Mouse (Mus musculus) c-Kit-negative CD71-positive TER-119-positive erythroid progenitor cells, embryonic 14.5 days (primary cell): ENCODE data around the gene Bora.
"Not testable (repeated sequence)": the region's sequence is repeated elsewhere in the genome, so short reads cannot be mapped to it uniquely, and the experiment has no call there.

Source experiments
- DNase-seq: peaks from one replicate; pipeline ENCODE4 v3.0.0-alpha.2; 2013; ENCODE audit warnings: low read depth, low spot score

Bora gene

GRCm38 (mm10) chr14:99046031-99046781, at the start of gene Bora, which contains the start of gene Mzt1:
Bora (plus strand) TSS chr14:99046222.
Mzt1 (minus strand) TSS chr14:99046134.
- peak; percentile 91 for DNase-seq

GRCm38 (mm10) chr14:99010224-99010919, 35.6 kb upstream of the Bora start:
- no peak for DNase-seq

GRCm38 (mm10) chr14:99010920-99011313, 35.1 kb upstream of the Bora start:
- DNase-seq: no peak

GRCm38 (mm10) chr14:99018691-99019090, 27.3 kb upstream of the Bora start:
- DNase-seq: no peak

- DNase-seq: no peak
These were observed 26.8 kb upstream of the Bora start for GRCm38 (mm10) chr14:99019136-99019808.

- no peak for DNase-seq
These were observed 23.5 kb upstream of the Bora start for GRCm38 (mm10) chr14:99022346-99023086.

- DNase-seq: no peak
These were observed 16.0 kb upstream of the Bora start for GRCm38 (mm10) chr14:99029987-99030386.

- DNase-seq: no peak
These were observed 14.6 kb upstream of the Bora start for GRCm38 (mm10) chr14:99031337-99031873.

GRCm38 (mm10) chr14:99032596-99032995, 13.4 kb upstream of the Bora start:
- DNase-seq: no peak

- DNase-seq: not testable (repeated sequence)
These were observed 11.2 kb upstream of the Bora start for GRCm38 (mm10) chr14:99034851-99035250.

- DNase-seq: no peak
These were observed 10.0 kb upstream of the Bora start for GRCm38 (mm10) chr14:99036039-99036438.

- DNase-seq: no peak
These were observed 8.3 kb upstream of the Bora start for GRCm38 (mm10) chr14:99037703-99038102.

GRCm38 (mm10) chr14:99039308-99039707, 6.7 kb upstream of the Bora start:
- not testable (repeated sequence) for DNase-seq

GRCm38 (mm10) chr14:99041416-99041815, 4.6 kb upstream of the Bora start:
- no peak for DNase-seq

GRCm38 (mm10) chr14:99043499-99043898, 2.5 kb upstream of the Bora start:
- no peak for DNase-seq

- no peak for DNase-seq
These were observed 1.9 kb upstream of the Bora start for GRCm38 (mm10) chr14:99044096-99044495.

- peak; percentile 9 for DNase-seq
These were observed 1.3 kb upstream of the Bora start for GRCm38 (mm10) chr14:99044718-99045117.

GRCm38 (mm10) chr14:99045378-99046030, 518 bp upstream of the Bora start:
- DNase-seq: peak; percentile 42

GRCm38 (mm10) chr14:99046782-99047181, 760 bp downstream of the Bora start:
- peak; percentile 19 for DNase-seq

- DNase-seq: no peak
These were observed 13.1 kb downstream of the Bora start for GRCm38 (mm10) chr14:99058959-99059586.
